Mouse (Mus musculus): ENCODE results near the gene Clybl.

- TF ChIP-seq CTCF (IDR thresholded peaks at IDR 0.05; ENCODE audit: control insufficient read depth, insufficient read depth, insufficient replicate concordance, low read depth, low read length) (no peak), POLR2A (IDR thresholded peaks at IDR 0.05; ENCODE audit: control insufficient read depth, low read depth, low read length) (no peak)
Observed at GRCm38 (mm10) chr14:122405897-122406540, 224.5 kb downstream of the Clybl start.

Data from testis, adult 2 months (tissue).